ENCODE assay signal across 31 mouse cellular contexts in the genomic region with DNA sequence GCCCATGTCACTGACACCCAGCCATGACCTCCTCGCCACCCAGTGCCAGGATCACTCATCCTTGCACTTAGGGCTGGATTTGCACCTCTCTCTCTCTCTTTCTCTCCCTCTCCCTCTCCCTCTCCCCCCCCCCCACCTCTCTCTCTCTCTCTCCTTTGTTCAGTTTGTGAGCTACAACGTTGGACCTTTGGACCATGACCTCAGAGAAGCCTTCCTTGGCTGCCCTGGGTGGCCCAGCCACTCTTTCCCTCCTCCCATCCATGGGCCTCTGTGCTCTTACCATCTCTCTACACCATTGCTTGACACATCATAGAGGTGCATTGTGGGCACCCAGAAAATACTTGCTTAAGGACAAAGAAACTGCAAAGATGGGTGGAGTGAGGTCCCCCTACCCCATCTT. TPM values are rescaled to one million over a fixed set of nuclear protein-coding genes. Genes with fewer than 3 reads are reported as not detected.
A peak's percentile ranks its signal among the peaks of the same experiment; 100 is the strongest.
DNase-seq lines count a peak whose midpoint lies in the region; ATAC-seq and TF ChIP-seq lines count a peak whose summit lies in the region.
"Had no signal": no experiment of that assay in that cellular context is flagged by ENCODE, and none has a peak within 500 bp of the region (broad histone marks: within the 10 kb centered on the region; RNA-seq: fewer than 3 reads in every experiment).

No protein-coding gene starts in this region.

- H3K4me3 ChIP-seq in heart, embryonic 10.5 days, result no peak overlapping the region
- H3K4me3 ChIP-seq in intestine, postnatal 0 days (ENCODE audit: low read depth, low read length), result no peak overlapping the region
- no peak overlapping the region for H3K4me3 ChIP-seq in stomach, postnatal 0 days (ENCODE audit: low read depth, low read length)
- no peak overlapping the region for H3K4me3 ChIP-seq in left cerebral cortex, adult 2 months
- H3K4me3 ChIP-seq: embryonic facial prominence, embryonic 12.5 days; heart, embryonic 12.5 days; hindbrain, embryonic 15.5 days; layer of hippocampus, adult 2 months; stomach, embryonic 15.5 days had no signal

- 85% methylated on average over 2 of the region's 2 CpGs for whole genome bisulfite sequencing in heart, embryonic 10.5 days
- WGBS in intestine, postnatal 0 days, result 61% methylated on average over 2 of the region's 2 CpGs
- WGBS in stomach, postnatal 0 days, result 70% methylated on average over 2 of the region's 2 CpGs

- no peak for DNase-seq in heart, embryonic 10.5 days (ENCODE audit: low spot score)
- no peak for DNase-seq in heart, adult 11 months
- peak; percentile 51 to 52 for DNase-seq in kidney, adult 8-10 months
- no peak for DNase-seq in kidney, postnatal 10 days
- DNase-seq in stomach, postnatal 0 days (ENCODE audit: low spot score), result no peak
- no peak for DNase-seq in left cerebral cortex, adult 2 months (ENCODE audit: extremely low spot score in 1 of 2, low spot score in 2 of 2)
- DNase-seq in layer of hippocampus, adult 9-10 months (ENCODE audit: low spot score), result no peak
- DNase-seq: adrenal gland, adult 2 months; cerebellum, adult 9-10 months; cerebellum, postnatal 36 days; embryo, embryonic 11 days; gastrocnemius, postnatal 25 days; heart, adult 18-20 months; heart, postnatal 4 days; left cerebral cortex, postnatal 4 days; lung, embryonic 14.5 days; lung, postnatal 14 days; right cerebral cortex, postnatal 25 days; thymus, postnatal 14 days had no signal

- ATAC-seq in intestine, postnatal 0 days, result peak; percentile 44
- 0 out of 2 replicates have a peak, but pooled peaks have one; percentile 40 for ATAC-seq in stomach, postnatal 0 days (ENCODE audit: low FRiP score, low TSS enrichment)
- ATAC-seq: activated CD4-positive, CD25-positive, alpha-beta regulatory T cell, adult 4 months; forebrain, embryonic 14.5 days; inflammation-experienced regulatory T-cells, adult 6 months; midbrain, embryonic 16.5 days had no signal

- no peak for TF ChIP-seq CTCF in intestine, postnatal 0 days (IDR thresholded peaks at IDR 0.05; ENCODE audit: low read depth)
- no peak for TF ChIP-seq CTCF in stomach, postnatal 0 days (IDR thresholded peaks at IDR 0.05; ENCODE audit: low read depth)
- no peak for TF ChIP-seq CTCF in left cerebral cortex, adult 2 months (IDR thresholded peaks at IDR 0.05)

- H3K27me3 ChIP-seq in heart, embryonic 10.5 days (ENCODE audit: insufficient read depth, poor library complexity, severe bottlenecking), result no peaks in the 10 kb centered on the region
- no peaks in the 10 kb centered on the region for H3K27me3 ChIP-seq in intestine, postnatal 0 days (replicated peaks; ENCODE audit: control insufficient read depth, insufficient read depth, low read length)
- no peaks in the 10 kb centered on the region for H3K27me3 ChIP-seq in stomach, postnatal 0 days (ENCODE audit: control insufficient read depth, insufficient read depth, low read length)
- H3K27me3 ChIP-seq: CH12.LX; embryonic facial prominence, embryonic 12.5 days; heart, embryonic 12.5 days; hindbrain, embryonic 15.5 days; stomach, embryonic 15.5 days had no signal

- no peak overlapping the region for H3K4me2 ChIP-seq in intestine, postnatal 0 days (replicated peaks; ENCODE audit: low read depth)
- no peak overlapping the region for H3K4me2 ChIP-seq in stomach, postnatal 0 days (replicated peaks; ENCODE audit: low read depth)
- H3K4me2 ChIP-seq: embryonic facial prominence, embryonic 12.5 days; heart, embryonic 12.5 days; hindbrain, embryonic 15.5 days; lung, embryonic 14.5 days; stomach, embryonic 15.5 days had no signal

- H3K9me3 ChIP-seq in heart, embryonic 10.5 days, result no peaks in the 10 kb centered on the region
- no peaks in the 10 kb centered on the region for H3K9me3 ChIP-seq in intestine, postnatal 0 days (ENCODE audit: control insufficient read depth)
- H3K9me3 ChIP-seq in stomach, postnatal 0 days (ENCODE audit: control insufficient read depth, low read length), result no peaks in the 10 kb centered on the region
- H3K9me3 ChIP-seq: embryonic facial prominence, embryonic 12.5 days; heart, embryonic 12.5 days; hindbrain, embryonic 15.5 days; stomach, embryonic 15.5 days had no signal

- H3K36me3 ChIP-seq in heart, embryonic 10.5 days, result 0 out of 2 replicates have a peak, but pooled peaks cover 5% of the 10 kb centered on the region
- no peaks in the 10 kb centered on the region; the same call in 1 of the 2 replicates for H3K36me3 ChIP-seq in intestine, postnatal 0 days (ENCODE audit: control insufficient read depth, insufficient read depth)
- no peaks in the 10 kb centered on the region for H3K36me3 ChIP-seq in stomach, postnatal 0 days (ENCODE audit: control insufficient read depth, insufficient read depth, low read length)
- H3K36me3 ChIP-seq: heart, embryonic 12.5 days; hindbrain, embryonic 15.5 days; stomach, embryonic 15.5 days had no signal

- peaks cover 40% of the 10 kb centered on the region for H3K4me1 ChIP-seq in heart, embryonic 10.5 days
- H3K4me1 ChIP-seq in intestine, postnatal 0 days (replicated peaks; ENCODE audit: control insufficient read depth, insufficient read depth, low read length), result 0 out of 2 replicates have a peak, but pooled peaks cover 1% of the 10 kb centered on the region
- no peaks in the 10 kb centered on the region for H3K4me1 ChIP-seq in stomach, postnatal 0 days (replicated peaks; ENCODE audit: control insufficient read depth, insufficient read depth)

- H3K27ac ChIP-seq in heart, embryonic 10.5 days, result 0 out of 2 replicates have a peak overlapping the region, but pooled peaks have one; percentile 29
- H3K27ac ChIP-seq in intestine, postnatal 0 days (ENCODE audit: low read depth, low read length), result no peak overlapping the region
- no peak overlapping the region for H3K27ac ChIP-seq in stomach, postnatal 0 days (replicated peaks)
- H3K27ac ChIP-seq in left cerebral cortex, adult 2 months, result no peak overlapping the region
- H3K27ac ChIP-seq: embryonic facial prominence, embryonic 12.5 days; hindbrain, embryonic 15.5 days; layer of hippocampus, adult 2 months; liver, embryonic 14.5 days; stomach, embryonic 15.5 days had no signal

- TF ChIP-seq EP300 in stomach, postnatal 0 days (optimal IDR thresholded peaks at IDR 0.05), result no peak

- intact Hi-C loops in left cerebral cortex, adult 2 months (cut with DNase I), result no loop called here

- H3K9ac ChIP-seq in intestine, postnatal 0 days (ENCODE audit: low read depth, low read length), result no peak overlapping the region
- no peak overlapping the region for H3K9ac ChIP-seq in stomach, postnatal 0 days (ENCODE audit: low read length)
- H3K9ac ChIP-seq: embryonic facial prominence, embryonic 12.5 days; heart, embryonic 12.5 days; hindbrain, embryonic 15.5 days; liver, embryonic 14.5 days; lung, embryonic 14.5 days; stomach, embryonic 15.5 days had no signal

RNA-seq across cellular contexts. Expression of a gene that starts 42.2 kb away (rescaled TPM):
- polyA plus RNA-seq in heart, embryonic 10.5 days (2016; fragmentation: Nextera tagmentation; extraction: Ambion mirVana), result 27.8 and 31.4 TPM in 2 replicates
- 12.0 and 14.9 TPM in 2 replicates for polyA plus RNA-seq in intestine, postnatal 0 days (2015; fragmentation: Nextera tagmentation; extraction: Ambion mirVana)
- 9.4 and 10.8 TPM in 2 replicates for polyA plus RNA-seq in stomach, postnatal 0 days (2015; fragmentation: Nextera tagmentation; extraction: Ambion mirVana)
- 10 to 100 TPM; 19.7 to 21.9 TPM for total RNA-seq in left cerebral cortex, adult 2 months (2021)

Comparison
In these comparisons a context has a peak if more than half of its experiments do, and no peak if none do; other contexts are left out.
1. DNase-seq: peak in kidney, adult 8-10 months (2 of 2); none in heart, embryonic 10.5 days (single experiment), heart, adult 11 months (single experiment), kidney, postnatal 10 days (single experiment), stomach, postnatal 0 days (single experiment), left cerebral cortex, adult 2 months (0 of 2) and layer of hippocampus, adult 9-10 months (single experiment).